24 mouse cellular contexts compared by ENCODE assay signal in genomic region chr10:50981849-50982248, GRCm38 (mm10).
DNase-seq lines count a peak whose midpoint lies in the region; ATAC-seq and TF ChIP-seq lines count a peak whose summit lies in the region.
"Had no signal": no experiment of that assay in that cellular context is flagged by ENCODE, and none has a peak within 500 bp of the region (broad histone marks: within the 10 kb centered on the region; RNA-seq: fewer than 3 reads in every experiment).

No protein-coding gene starts in this region.

- no peaks in the 10 kb centered on the region for H3K4me1 ChIP-seq in kidney, adult 2 months (ENCODE audit: control insufficient read depth, insufficient read depth, low read length)
- no peaks in the 10 kb centered on the region for H3K4me1 ChIP-seq in kidney, embryonic 16.5 days (ENCODE audit: insufficient read depth, low read length)
- H3K4me1 ChIP-seq: embryonic facial prominence, embryonic 13.5 days; embryonic facial prominence, embryonic 15.5 days; forebrain, embryonic 10.5 days; forebrain, embryonic 12.5 days had no signal

- peak; percentile 54; the same call in 1 of the 2 replicates for ATAC-seq in kidney, embryonic 16.5 days (ENCODE audit: low FRiP score, low TSS enrichment)
- ATAC-seq: forebrain, embryonic 14.5 days had no signal

- H3K9me3 ChIP-seq in kidney, embryonic 16.5 days (ENCODE audit: low read length) = no peaks in the 10 kb centered on the region
- H3K9me3 ChIP-seq: embryonic facial prominence, embryonic 13.5 days; embryonic facial prominence, embryonic 15.5 days; forebrain, embryonic 10.5 days; forebrain, embryonic 12.5 days had no signal

- no peak overlapping the region for H3K4me2 ChIP-seq in kidney, embryonic 16.5 days (replicated peaks; ENCODE audit: low read depth, low read length)
- H3K4me2 ChIP-seq: embryonic facial prominence, embryonic 13.5 days; embryonic facial prominence, embryonic 15.5 days; forebrain, embryonic 12.5 days had no signal

- peak; percentile 66 for DNase-seq in kidney, adult 2 months
- DNase-seq in kidney, postnatal 10 days = no peak
- no peak for DNase-seq in kidney, postnatal 4 days
- peak; percentile 14 for DNase-seq in kidney, postnatal 14 days
- no peak for DNase-seq in kidney, adult 18-20 months
- DNase-seq in yolk sac, embryonic 10.5 days (ENCODE audit: low spot score) = peak; percentile 12
- DNase-seq in ovary, postnatal 14 days (ENCODE audit: low spot score) = no peak
- DNase-seq: adrenal gland, adult 2 months; adrenal gland, postnatal 10 days; adrenal gland, postnatal 25 days; cerebellum, adult 11 months; cerebellum, adult 18-20 months; cerebellum, adult 8-10 months; cerebellum, adult 9-11 months; cerebellum, postnatal 14 days; cerebellum, postnatal 36 days; embryo, embryonic 11 days had no signal

- H3K27me3 ChIP-seq in kidney, adult 2 months (replicated peaks; ENCODE audit: control insufficient read depth, insufficient read depth, low read length) = no peaks in the 10 kb centered on the region
- H3K27me3 ChIP-seq in kidney, embryonic 16.5 days (ENCODE audit: insufficient read depth, low read length) = no peaks in the 10 kb centered on the region
- H3K27me3 ChIP-seq: embryonic facial prominence, embryonic 13.5 days; embryonic facial prominence, embryonic 15.5 days; forebrain, embryonic 12.5 days had no signal

- no peak overlapping the region for H3K9ac ChIP-seq in kidney, embryonic 16.5 days (replicated peaks; ENCODE audit: low read length)
- H3K9ac ChIP-seq: embryonic facial prominence, embryonic 13.5 days; embryonic facial prominence, embryonic 15.5 days; forebrain, embryonic 12.5 days had no signal

- WGBS in kidney, adult 2 months = 71% methylated on average over 3 of the region's 3 CpGs
- WGBS in kidney, embryonic 16.5 days = 84% methylated on average over 3 of the region's 3 CpGs

- H3K27ac ChIP-seq in kidney, adult 2 months (ENCODE audit: insufficient read depth, low read depth, low read length) = no peak overlapping the region
- H3K27ac ChIP-seq in kidney, embryonic 16.5 days (ENCODE audit: low read length) = no peak overlapping the region
- H3K27ac ChIP-seq: embryonic facial prominence, embryonic 13.5 days; embryonic facial prominence, embryonic 15.5 days; forebrain, embryonic 10.5 days; forebrain, embryonic 12.5 days had no signal

- no peak overlapping the region for H3K4me3 ChIP-seq in kidney, adult 2 months (ENCODE audit: insufficient read depth, low read depth, low read length)
- H3K4me3 ChIP-seq in kidney, embryonic 16.5 days (ENCODE audit: low read length) = no peak overlapping the region
- H3K4me3 ChIP-seq: embryonic facial prominence, embryonic 13.5 days; embryonic facial prominence, embryonic 15.5 days; erythroblast, embryonic 14.5 days; forebrain, embryonic 10.5 days; forebrain, embryonic 12.5 days had no signal

- TF ChIP-seq CTCF in kidney, adult 2 months (conservative IDR thresholded peaks at IDR 0.05; ENCODE audit: insufficient read depth, insufficient read length, low read depth, low read length) = no peak

- no peak for TF ChIP-seq POLR2A in kidney, adult 2 months (IDR thresholded peaks at IDR 0.05; ENCODE audit: low read depth, low read length)

- no peaks in the 10 kb centered on the region for H3K36me3 ChIP-seq in kidney, adult 2 months (ENCODE audit: control insufficient read depth, insufficient read depth, low read length)
- H3K36me3 ChIP-seq in kidney, embryonic 16.5 days (ENCODE audit: insufficient read depth, low read length) = no peaks in the 10 kb centered on the region
- H3K36me3 ChIP-seq: embryonic facial prominence, embryonic 13.5 days; embryonic facial prominence, embryonic 15.5 days; forebrain, embryonic 10.5 days; forebrain, embryonic 12.5 days had no signal

Comparison
In these comparisons a context has a peak if more than half of its experiments do, and no peak if none do; other contexts are left out.
1. DNase-seq: peak in kidney, adult 2 months (single experiment), kidney, postnatal 14 days (single experiment) and yolk sac, embryonic 10.5 days (single experiment); none in kidney, postnatal 10 days (single experiment), kidney, postnatal 4 days (0 of 2), kidney, adult 18-20 months (single experiment) and ovary, postnatal 14 days (single experiment).